Mouse (Mus musculus) ES-E14 (cell line): ENCODE results near the gene Tcf19.

Experiments used
- CHD2 ChIP-seq: IDR thresholded peaks from 2 replicates; pipeline ENCODE4 v1.6.1; 2014; ENCODE audit warnings: mild to moderate bottlenecking, low read depth, low read length, inconsistent platforms
- HCFC1 ChIP-seq: IDR thresholded peaks from 2 replicates; pipeline ENCODE4 v1.6.1; 2012; ENCODE audit warnings: low read length, inconsistent platforms, borderline replicate concordance; ENCODE audit not compliant: insufficient read depth
- MAFK ChIP-seq: IDR thresholded peaks from 2 replicates; pipeline ENCODE4 v1.6.1; 2014; ENCODE audit warnings: mild to moderate bottlenecking, low read depth, low read length, inconsistent platforms; ENCODE audit not compliant: insufficient read depth
- ZC3H11A ChIP-seq: IDR thresholded peaks from 2 replicates; pipeline ENCODE4 v1.6.1; 2012; ENCODE audit warnings: low read depth, mild to moderate bottlenecking, inconsistent platforms, low read length, borderline replicate concordance
- ZNF384 ChIP-seq: IDR thresholded peaks from 2 replicates; pipeline ENCODE4 v1.6.1; 2012; ENCODE audit warnings: low read depth, low read length, inconsistent platforms

GRCm38 (mm10) chr17:35526644-35527043, 10.0 kb upstream of the Tcf19 start:
- TF ChIP-seq MAFK (no peak), ZNF384 (no peak), ZC3H11A (no peak), HCFC1 (no peak), CHD2 (no peak)
